Mouse (Mus musculus): ENCODE results near the gene Limch1. TPM values are rescaled to one million over a fixed set of nuclear protein-coding genes. Genes with fewer than 3 reads are reported as not detected.

The Limch1 gene
- polyA plus RNA-seq, 1 experiment from 2014 or later, result 61.9 TPM

- H3K27ac ChIP-seq, result peak overlapping the region; percentile 83
- no peak overlapping the region for H3K9ac ChIP-seq
- no peak overlapping the region for H3K4me2 ChIP-seq (replicated peaks)
These were observed 202.3 kb downstream of the Limch1 start for GRCm38 (mm10) chr5:66947958-66948357.

GRCm38 (mm10) chr5:66949098-66949692 lies 203.6 kb downstream of the Limch1 start:
- Histone ChIP-seq H3K27me3 (no peaks in the 10 kb centered on the region), H3K4me2 (replicated peaks) (no peak overlapping the region), H3K9ac (no peak overlapping the region), H3K4me1 (peaks cover 22% of the 10 kb centered on the region), H3K36me3 (no peaks in the 10 kb centered on the region), H3K9me3 (no peaks in the 10 kb centered on the region), H3K4me3 (no peak overlapping the region), H3K27ac (peak overlapping the region; percentile 83)
- WGBS, result 73% methylated on average over 8 of the region's 8 CpGs
- ATAC-seq (ENCODE audit: insufficient number of reproducible peaks, insufficient read depth, low FRiP score, low TSS enrichment), result no peak

More at GRCm38 (mm10) chr5:66947958-66948357, 202.3 kb downstream of the Limch1 start:
- no peak overlapping the region for H3K4me3 ChIP-seq
- peaks cover 22% of the 10 kb centered on the region for H3K4me1 ChIP-seq
- no peaks in the 10 kb centered on the region for H3K27me3 ChIP-seq
- H3K36me3 ChIP-seq, result no peaks in the 10 kb centered on the region
- H3K9me3 ChIP-seq, result no peaks in the 10 kb centered on the region
- peak; percentile 75; the same call in 1 of the 2 replicates for ATAC-seq (ENCODE audit: insufficient number of reproducible peaks, insufficient read depth, low FRiP score, low TSS enrichment)
- WGBS, result 28% methylated on average over 6 of the region's 6 CpGs

GRCm38 (mm10) chr5:66953375-66953774 lies 207.7 kb downstream of the Limch1 start:
- Histone ChIP-seq H3K36me3 (no peaks in the 10 kb centered on the region), H3K27ac (no peak overlapping the region), H3K9ac (no peak overlapping the region), H3K4me3 (no peak overlapping the region), H3K27me3 (no peaks in the 10 kb centered on the region), H3K4me1 (peaks cover 21% of the 10 kb centered on the region), H3K4me2 (replicated peaks) (no peak overlapping the region), H3K9me3 (no peaks in the 10 kb centered on the region)
- ATAC-seq (ENCODE audit: insufficient number of reproducible peaks, insufficient read depth, low FRiP score, low TSS enrichment), result no peak
- 81% methylated on average over 3 of the region's 3 CpGs for WGBS

DNA sequence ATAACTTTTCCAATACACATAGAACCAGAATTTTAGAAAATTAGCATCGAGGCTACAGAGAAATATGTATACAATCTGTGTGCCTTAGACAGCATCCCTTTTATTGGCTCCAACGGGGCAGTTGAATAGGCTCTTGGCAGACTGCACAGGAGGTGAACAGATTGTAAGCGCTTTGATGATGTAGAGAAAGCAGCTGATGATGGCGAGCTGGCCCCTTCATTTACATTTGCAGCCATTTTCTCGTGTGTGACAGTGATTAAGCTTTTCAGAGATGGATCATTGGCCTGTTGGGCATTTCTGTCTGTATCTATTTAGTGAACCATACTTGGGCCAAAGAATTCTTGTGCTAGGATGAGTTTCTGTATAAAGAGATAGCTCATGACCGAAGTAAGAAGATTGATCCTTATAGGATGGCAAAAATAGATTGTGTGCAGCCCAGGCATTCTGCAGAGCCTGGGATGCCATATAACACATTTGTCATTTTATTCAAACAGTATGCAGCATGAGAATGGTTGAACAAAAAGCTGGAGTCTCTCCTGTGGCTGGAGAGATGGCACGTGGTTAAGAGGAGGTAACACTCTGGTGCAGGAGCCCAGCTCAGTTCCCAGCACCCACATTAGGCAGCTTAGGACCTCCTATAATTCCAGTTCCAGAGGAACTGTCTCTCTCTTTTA lies 208.5 kb downstream of the Limch1 start:
- peaks cover 15% of the 10 kb centered on the region; the same call in 1 of the 2 replicates for H3K4me1 ChIP-seq
- no peak overlapping the region for H3K4me3 ChIP-seq
- no peak overlapping the region for H3K4me2 ChIP-seq (replicated peaks)
- no peaks in the 10 kb centered on the region for H3K27me3 ChIP-seq
- H3K36me3 ChIP-seq, result no peaks in the 10 kb centered on the region
- no peak overlapping the region for H3K9ac ChIP-seq
- 77% methylated on average over 7 of the region's 7 CpGs for WGBS
- H3K9me3 ChIP-seq, result no peaks in the 10 kb centered on the region
- ATAC-seq (ENCODE audit: insufficient number of reproducible peaks, insufficient read depth, low FRiP score, low TSS enrichment), result no peak
- no peak overlapping the region for H3K27ac ChIP-seq

- 78% methylated on average over 5 of the region's 5 CpGs for WGBS
- peaks cover 12% of the 10 kb centered on the region; the same call in 1 of the 2 replicates for H3K4me1 ChIP-seq
- no peak overlapping the region for H3K9ac ChIP-seq
- ATAC-seq (ENCODE audit: insufficient number of reproducible peaks, insufficient read depth, low FRiP score, low TSS enrichment), result no peak
- no peaks in the 10 kb centered on the region for H3K27me3 ChIP-seq
- H3K4me2 ChIP-seq (replicated peaks), result no peak overlapping the region
- no peak overlapping the region for H3K27ac ChIP-seq
- H3K36me3 ChIP-seq, result no peaks in the 10 kb centered on the region
- H3K4me3 ChIP-seq, result no peak overlapping the region
- H3K9me3 ChIP-seq, result no peaks in the 10 kb centered on the region
These were observed 209.6 kb downstream of the Limch1 start for GRCm38 (mm10) chr5:66955245-66955644.

DNA sequence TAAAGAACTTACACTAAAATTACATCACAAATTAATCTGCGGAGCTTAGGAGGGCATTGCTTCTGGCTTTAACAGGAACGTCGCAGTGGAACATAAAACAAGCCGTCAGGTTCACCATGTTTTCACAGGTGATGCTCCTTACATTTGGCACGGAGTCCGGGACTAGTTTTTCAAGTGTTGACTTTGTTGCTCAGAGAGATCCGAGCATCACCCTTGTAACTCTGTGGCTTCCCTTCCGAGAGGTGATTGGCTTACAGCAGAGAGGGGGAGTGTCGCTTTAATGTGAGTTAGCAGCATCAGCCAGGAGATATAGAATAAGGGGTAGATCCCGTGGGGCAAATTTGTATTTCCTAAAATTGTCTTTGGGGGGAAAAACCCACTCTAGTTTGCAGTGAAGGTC lies 212.0 kb downstream of the Limch1 start:
- no peak for ATAC-seq (ENCODE audit: insufficient number of reproducible peaks, insufficient read depth, low FRiP score, low TSS enrichment)
- Histone ChIP-seq H3K4me3 (no peak overlapping the region), H3K9ac (no peak overlapping the region), H3K9me3 (no peaks in the 10 kb centered on the region), H3K4me1 (peaks cover 12% of the 10 kb centered on the region; the same call in 1 of the 2 replicates), H3K27ac (no peak overlapping the region), H3K4me2 (replicated peaks) (no peak overlapping the region), H3K27me3 (no peaks in the 10 kb centered on the region), H3K36me3 (no peaks in the 10 kb centered on the region)
- WGBS, result 50% methylated on average over 10 of the region's 10 CpGs

DNA sequence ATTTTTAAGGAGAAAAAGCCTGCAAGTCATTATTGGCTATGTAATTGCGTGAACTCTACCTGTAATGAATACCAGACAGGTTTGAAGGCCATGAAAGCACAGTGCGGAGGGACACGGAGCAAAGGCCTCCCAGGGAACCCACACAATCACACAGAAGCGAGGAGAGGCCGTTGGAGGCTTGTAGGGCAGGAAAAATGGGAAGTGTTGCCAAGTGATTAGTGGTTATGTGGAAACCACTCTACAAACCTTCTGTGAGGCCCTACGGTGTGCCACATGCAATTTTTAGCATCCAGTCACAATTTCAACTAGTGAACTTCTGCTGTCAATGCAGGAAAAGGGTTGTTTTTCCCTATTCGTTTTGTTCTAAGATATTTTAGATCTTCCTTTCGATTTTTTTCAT lies 212.5 kb downstream of the Limch1 start:
- Histone ChIP-seq H3K9me3 (no peaks in the 10 kb centered on the region), H3K27ac (no peak overlapping the region), H3K4me2 (replicated peaks) (no peak overlapping the region), H3K4me3 (no peak overlapping the region), H3K27me3 (no peaks in the 10 kb centered on the region), H3K4me1 (peaks cover 12% of the 10 kb centered on the region; the same call in 1 of the 2 replicates), H3K36me3 (no peaks in the 10 kb centered on the region), H3K9ac (no peak overlapping the region)
- ATAC-seq (ENCODE audit: insufficient number of reproducible peaks, insufficient read depth, low FRiP score, low TSS enrichment), result no peak
- WGBS, result 48% methylated on average over 8 of the region's 8 CpGs

- Histone ChIP-seq H3K27me3 (no peaks in the 10 kb centered on the region), H3K4me1 (peaks cover 12% of the 10 kb centered on the region; the same call in 1 of the 2 replicates), H3K4me2 (replicated peaks) (no peak overlapping the region), H3K36me3 (no peaks in the 10 kb centered on the region), H3K9me3 (no peaks in the 10 kb centered on the region), H3K4me3 (no peak overlapping the region), H3K9ac (no peak overlapping the region), H3K27ac (peak overlapping the region; percentile 17; the same call in 1 of the 2 replicates)
- WGBS, result 74% methylated on average over 8 of the region's 8 CpGs
- ATAC-seq (ENCODE audit: insufficient number of reproducible peaks, insufficient read depth, low FRiP score, low TSS enrichment), result no peak
These were observed 214.3 kb downstream of the Limch1 start for GRCm38 (mm10) chr5:66959968-66960367.

GRCm38 (mm10) chr5:66965442-66965841 lies 219.8 kb downstream of the Limch1 start:
- H3K9ac ChIP-seq, result no peak overlapping the region
- no peak overlapping the region for H3K27ac ChIP-seq
- no peaks in the 10 kb centered on the region for H3K27me3 ChIP-seq
- H3K36me3 ChIP-seq, result no peaks in the 10 kb centered on the region
- peaks cover 35% of the 10 kb centered on the region for H3K4me1 ChIP-seq
- 57% methylated on average over 6 of the region's 6 CpGs for WGBS
- H3K4me3 ChIP-seq, result no peak overlapping the region
- no peaks in the 10 kb centered on the region for H3K9me3 ChIP-seq
- no peak for ATAC-seq (ENCODE audit: insufficient number of reproducible peaks, insufficient read depth, low FRiP score, low TSS enrichment)
- no peak overlapping the region for H3K4me2 ChIP-seq (replicated peaks)

- Histone ChIP-seq H3K4me1 (peaks cover 40% of the 10 kb centered on the region), H3K27ac (peak overlapping the region; percentile 93), H3K4me3 (no peak overlapping the region), H3K4me2 (replicated peaks) (no peak overlapping the region; the same call in 1 of the 2 replicates), H3K9me3 (no peaks in the 10 kb centered on the region), H3K36me3 (no peaks in the 10 kb centered on the region), H3K27me3 (no peaks in the 10 kb centered on the region), H3K9ac (no peak overlapping the region)
- no peak for ATAC-seq (ENCODE audit: insufficient number of reproducible peaks, insufficient read depth, low FRiP score, low TSS enrichment)
- 28% methylated on average over 2 of the region's 2 CpGs for WGBS
These were observed 221.5 kb downstream of the Limch1 start for GRCm38 (mm10) chr5:66967147-66967546.

DNA sequence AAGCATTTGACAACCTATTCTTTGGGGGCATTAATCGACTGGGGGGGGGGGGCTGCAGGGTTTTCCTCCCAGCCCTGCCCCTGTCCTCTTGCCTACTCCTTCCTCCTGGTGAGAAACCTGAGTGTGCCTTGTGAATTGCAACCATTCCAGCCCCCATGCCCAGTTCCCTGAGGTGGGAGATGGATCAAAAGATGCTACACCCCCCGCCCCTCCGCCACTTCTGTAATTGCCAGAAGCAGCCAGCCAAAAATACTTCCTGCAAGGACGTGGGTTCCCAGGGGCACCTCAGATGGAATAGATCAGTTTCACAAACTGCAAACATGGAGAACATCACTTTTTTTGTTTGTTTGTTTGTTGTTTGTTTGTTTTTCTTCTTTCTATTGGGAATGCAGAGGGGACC lies 222.0 kb downstream of the Limch1 start:
- ATAC-seq (ENCODE audit: insufficient number of reproducible peaks, insufficient read depth, low FRiP score, low TSS enrichment), result no peak
- H3K27ac ChIP-seq, result peak overlapping the region; percentile 93

More for the DNA sequence above, 222.0 kb downstream of the Limch1 start:
- Histone ChIP-seq H3K36me3 (no peaks in the 10 kb centered on the region), H3K4me3 (peak overlapping the region; percentile 32), H3K27me3 (no peaks in the 10 kb centered on the region), H3K9me3 (no peaks in the 10 kb centered on the region), H3K4me2 (replicated peaks) (peak overlapping the region; percentile 58), H3K9ac (no peak overlapping the region), H3K4me1 (peaks cover 40% of the 10 kb centered on the region)
- WGBS, result 9% methylated on average over 4 of the region's 4 CpGs

All from embryonic facial prominence, embryonic 12.5 days (tissue).